Mouse (Mus musculus) gastrocnemius, postnatal 25 days (tissue): ENCODE measurements around the gene Tbc1d22b. TPM values are rescaled to one million over a fixed set of nuclear protein-coding genes. Genes with fewer than 3 reads are reported as not detected.

Experiments used
- DNase-seq: peaks from one replicate; pipeline ENCODE4 v3.0.0; 2022
- total RNA-seq, 2 experiments: library from RNA; stranded (reverse); gene quantifications; 1 replicate in 1 of 2; 2 replicates in 1 of 2; pipeline ENCODE4 v1.2.3; 2021

The Tbc1d22b gene
- total RNA-seq, 2 experiments from 2014 or later: 8.1 to 8.5 TPM

- DNase-seq: peak; percentile 83
These were observed 8.2 kb upstream of the Tbc1d22b start for GRCm38 (mm10) chr17:29541419-29541818.

- DNase-seq: no peak
These were observed 6.5 kb upstream of the Tbc1d22b start for GRCm38 (mm10) chr17:29542831-29543690.

- DNase-seq: no peak
These were observed 5.5 kb upstream of the Tbc1d22b start for GRCm38 (mm10) chr17:29544064-29544463.

- DNase-seq: no peak
These were observed 4.3 kb upstream of the Tbc1d22b start for GRCm38 (mm10) chr17:29545241-29545640.

GRCm38 (mm10) chr17:29548494-29548893 lies 1.1 kb upstream of the Tbc1d22b start:
- DNase-seq: no peak

- no peak for DNase-seq
These were observed 591 bp upstream of the Tbc1d22b start for GRCm38 (mm10) chr17:29548994-29549393.

GRCm38 (mm10) chr17:29551019-29551418 lies 1.4 kb downstream of the Tbc1d22b start:
- no peak for DNase-seq

GRCm38 (mm10) chr17:29552162-29552732 lies 2.7 kb downstream of the Tbc1d22b start, which contains the start of gene Tmem217:
TSS of gene Tmem217 (minus strand) at chr17:29552385.
- DNase-seq: no peak

GRCm38 (mm10) chr17:29554176-29554575 lies 4.6 kb downstream of the Tbc1d22b start:
- DNase-seq: no peak

GRCm38 (mm10) chr17:29556456-29556855 lies 6.9 kb downstream of the Tbc1d22b start:
- DNase-seq: no peak

GRCm38 (mm10) chr17:29556893-29557292 lies 7.3 kb downstream of the Tbc1d22b start:
- no peak for DNase-seq

- DNase-seq: no peak
These were observed 8.9 kb downstream of the Tbc1d22b start for GRCm38 (mm10) chr17:29558476-29558875.

GRCm38 (mm10) chr17:29565521-29565920 lies 15.9 kb downstream of the Tbc1d22b start:
- DNase-seq: no peak

- DNase-seq: no peak
These were observed 18.9 kb downstream of the Tbc1d22b start for GRCm38 (mm10) chr17:29568435-29568834.

GRCm38 (mm10) chr17:29569831-29570230 lies 20.2 kb downstream of the Tbc1d22b start:
- DNase-seq: no peak

- no peak for DNase-seq
These were observed 30.1 kb downstream of the Tbc1d22b start for GRCm38 (mm10) chr17:29579579-29580126.

- DNase-seq: no peak
These were observed 34.0 kb downstream of the Tbc1d22b start for GRCm38 (mm10) chr17:29583569-29583968.

GRCm38 (mm10) chr17:29584306-29584705 lies 34.7 kb downstream of the Tbc1d22b start:
- no peak for DNase-seq

- no peak for DNase-seq
These were observed 35.2 kb downstream of the Tbc1d22b start for GRCm38 (mm10) chr17:29584737-29585136.

- no peak for DNase-seq
These were observed 35.9 kb downstream of the Tbc1d22b start for GRCm38 (mm10) chr17:29585446-29585845.

- DNase-seq: no peak
These were observed 37.3 kb downstream of the Tbc1d22b start for GRCm38 (mm10) chr17:29586921-29587320.

- no peak for DNase-seq
These were observed 39.8 kb downstream of the Tbc1d22b start for GRCm38 (mm10) chr17:29589221-29589898.
